Mouse (Mus musculus): ENCODE results near the gene Bmp5.

Gene Bmp5

GRCm38 (mm10) chr9:75839450-75839849, 64.3 kb downstream of the Bmp5 start:
- DNase-seq (ENCODE audit: extremely low spot score, low spot score), result no peak

- no peak for DNase-seq (ENCODE audit: extremely low spot score, low spot score)
Observed at GRCm38 (mm10) chr9:75840841-75841240, 65.7 kb downstream of the Bmp5 start.

- DNase-seq (ENCODE audit: extremely low spot score, low spot score), result no peak
Observed at GRCm38 (mm10) chr9:75846010-75846409, 70.8 kb downstream of the Bmp5 start.

GRCm38 (mm10) chr9:75850670-75851228, 75.6 kb downstream of the Bmp5 start:
- no peak for DNase-seq (ENCODE audit: extremely low spot score, low spot score)

GRCm38 (mm10) chr9:75858161-75858560, 83.0 kb downstream of the Bmp5 start:
- DNase-seq (ENCODE audit: extremely low spot score, low spot score), result no peak

- DNase-seq (ENCODE audit: extremely low spot score, low spot score), result no peak
Observed at GRCm38 (mm10) chr9:75858939-75859338, 83.8 kb downstream of the Bmp5 start.

GRCm38 (mm10) chr9:75870332-75871177, 95.4 kb downstream of the Bmp5 start:
- no peak for DNase-seq (ENCODE audit: extremely low spot score, low spot score)

GRCm38 (mm10) chr9:75876333-75876732, 101.2 kb downstream of the Bmp5 start:
- DNase-seq (ENCODE audit: extremely low spot score, low spot score), result no peak

GRCm38 (mm10) chr9:75883481-75884190, 108.5 kb downstream of the Bmp5 start:
- DNase-seq (ENCODE audit: extremely low spot score, low spot score), result no peak

- no peak for DNase-seq (ENCODE audit: extremely low spot score, low spot score)
Observed at GRCm38 (mm10) chr9:75886801-75887544, 111.8 kb downstream of the Bmp5 start.

GRCm38 (mm10) chr9:75896918-75897317, 121.8 kb downstream of the Bmp5 start:
- no peak for DNase-seq (ENCODE audit: extremely low spot score, low spot score)

- DNase-seq (ENCODE audit: extremely low spot score, low spot score), result no peak
Observed at GRCm38 (mm10) chr9:75898022-75898421, 122.9 kb downstream of the Bmp5 start.

- DNase-seq (ENCODE audit: extremely low spot score, low spot score), result no peak
Observed at GRCm38 (mm10) chr9:75901219-75901618, 126.1 kb downstream of the Bmp5 start.

- DNase-seq (ENCODE audit: extremely low spot score, low spot score), result no peak
Observed at GRCm38 (mm10) chr9:75905497-75905896, 130.3 kb downstream of the Bmp5 start.

GRCm38 (mm10) chr9:75910112-75910799, 135.1 kb downstream of the Bmp5 start:
- DNase-seq (ENCODE audit: extremely low spot score, low spot score), result no peak

- no peak for DNase-seq (ENCODE audit: extremely low spot score, low spot score)
Observed at GRCm38 (mm10) chr9:75911542-75911941, 136.4 kb downstream of the Bmp5 start.

- DNase-seq (ENCODE audit: extremely low spot score, low spot score), result no peak
Observed at GRCm38 (mm10) chr9:75916027-75916426, 140.9 kb downstream of the Bmp5 start.

- DNase-seq (ENCODE audit: extremely low spot score, low spot score), result no peak
Observed at GRCm38 (mm10) chr9:75927196-75927880, 152.2 kb downstream of the Bmp5 start.

GRCm38 (mm10) chr9:75928068-75928467, 152.9 kb downstream of the Bmp5 start:
- no peak for DNase-seq (ENCODE audit: extremely low spot score, low spot score)

- DNase-seq (ENCODE audit: extremely low spot score, low spot score), result no peak
Observed at GRCm38 (mm10) chr9:75944663-75945062, 169.5 kb downstream of the Bmp5 start.

Data from neural tube, embryonic 10.5 days (tissue).